Mouse (Mus musculus) bone marrow, adult 2 months (tissue): ENCODE data around the gene Arhgef39. TPM values are rescaled to one million over a fixed set of nuclear protein-coding genes. Genes with fewer than 3 reads are reported as not detected.
"Not testable (repeated sequence)": the region's sequence is repeated elsewhere in the genome, so short reads cannot be mapped to it uniquely, and the experiment has no call there.

Experiments used
- H3K27ac ChIP-seq: fragments of 200-500 bp; 2 replicates; pipeline ENCODE4 v1.5.1; 2012; ENCODE audit warnings: low read depth, mild to moderate bottlenecking, control low read depth, inconsistent platforms, low read length; ENCODE audit not compliant: control insufficient read depth, poor library complexity, insufficient read depth
- H3K4me1 ChIP-seq: fragments of 200-500 bp; 2 replicates; pipeline ENCODE4 v1.6.1; 2011; ENCODE audit warnings: low read length; ENCODE audit not compliant: control insufficient read depth, insufficient read depth
- H3K4me3 ChIP-seq: fragments of 200-500 bp; replicated peaks from 2 replicates; pipeline ENCODE3; 2011; ENCODE audit warnings: mild to moderate bottlenecking, low read depth, low read length, control low read depth; ENCODE audit not compliant: control insufficient read depth
- CTCF ChIP-seq: fragments of 200-500 bp; IDR thresholded peaks from 2 replicates; pipeline ENCODE4 v1.5.1; 2011; ENCODE audit warnings: low read length, control low read depth; ENCODE audit not compliant: control insufficient read depth, insufficient read depth
- POLR2A ChIP-seq: fragments of 200-500 bp; IDR thresholded peaks from 2 replicates; pipeline ENCODE4 v1.6.1; 2011; ENCODE audit warnings: low read depth, mild to moderate bottlenecking, control low read depth, low read length, borderline replicate concordance; ENCODE audit not compliant: control insufficient read depth
- WGBS: fragments of 180-500 bp; shearing (Covaris S2); methylation state at CpG from one replicate; pipeline ENCODE4 v1.1.7; 2018; 5-methylcytosine and 5-hydroxymethylcytosine counted together
- polyA plus RNA-seq: library from polyadenylated mRNA; stranded (reverse); fragments of >200 nt; gene quantifications from 2 replicates; pipeline ENCODE4 v1.2.4, GENCODE M21; 2011; ENCODE audit warnings: low replicate concordance; ENCODE audit not compliant: missing spikeins, insufficient read depth, insufficient read length

The Arhgef39 gene
- polyA plus RNA-seq, 1 experiment = 105 TPM

- peak overlapping the region; percentile 65 for H3K4me3 ChIP-seq
- TF ChIP-seq CTCF = no peak
- TF ChIP-seq POLR2A = peak; percentile 83; the same call in 1 of the 2 replicates
- peaks cover 4% of the 10 kb centered on the region; the same call in 1 of the 2 replicates for H3K4me1 ChIP-seq
- WGBS = under 1% methylated on average over 47 of the region's 47 CpGs
- peak overlapping the region; percentile 80 for H3K27ac ChIP-seq
Measured at GRCm38 (mm10) chr4:43493186-43493845, 6.2 kb downstream of the Arhgef39 start.

DNA sequence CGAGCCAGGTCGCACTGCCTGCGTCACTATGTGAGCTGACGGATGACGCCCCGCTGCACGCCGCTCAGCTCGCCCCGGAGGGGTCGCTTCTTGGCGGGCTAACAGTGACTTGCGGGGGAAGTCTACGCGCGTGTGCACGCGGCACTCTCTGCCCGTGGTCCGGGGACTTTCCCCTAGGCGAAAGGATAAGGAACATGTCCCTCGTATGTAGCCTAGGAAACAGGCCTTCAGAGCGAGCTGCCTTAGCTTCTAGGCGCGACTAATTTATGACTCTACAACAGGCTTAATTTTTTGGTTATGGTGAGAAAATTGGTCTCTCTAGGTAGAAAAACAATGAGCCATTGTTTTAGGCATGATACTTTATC, 6.7 kb downstream of the Arhgef39 start, which contains the start of gene Ccdc107:
Gene Ccdc107, plus strand, starts transcription at position 80 of the 365 bp plus-strand sequence.
- Histone ChIP-seq H3K4me1 (peaks cover 3% of the 10 kb centered on the region; the same call in 1 of the 2 replicates), H3K4me3 (peak within 1 kb of the TSS; percentile 65), H3K27ac (peak within 1 kb of the TSS; percentile 80)
- TF ChIP-seq CTCF = peak; percentile 12; the same call in 1 of the 2 replicates
- no peak for TF ChIP-seq POLR2A
- WGBS = under 1% methylated on average over 25 of the region's 25 CpGs

DNA sequence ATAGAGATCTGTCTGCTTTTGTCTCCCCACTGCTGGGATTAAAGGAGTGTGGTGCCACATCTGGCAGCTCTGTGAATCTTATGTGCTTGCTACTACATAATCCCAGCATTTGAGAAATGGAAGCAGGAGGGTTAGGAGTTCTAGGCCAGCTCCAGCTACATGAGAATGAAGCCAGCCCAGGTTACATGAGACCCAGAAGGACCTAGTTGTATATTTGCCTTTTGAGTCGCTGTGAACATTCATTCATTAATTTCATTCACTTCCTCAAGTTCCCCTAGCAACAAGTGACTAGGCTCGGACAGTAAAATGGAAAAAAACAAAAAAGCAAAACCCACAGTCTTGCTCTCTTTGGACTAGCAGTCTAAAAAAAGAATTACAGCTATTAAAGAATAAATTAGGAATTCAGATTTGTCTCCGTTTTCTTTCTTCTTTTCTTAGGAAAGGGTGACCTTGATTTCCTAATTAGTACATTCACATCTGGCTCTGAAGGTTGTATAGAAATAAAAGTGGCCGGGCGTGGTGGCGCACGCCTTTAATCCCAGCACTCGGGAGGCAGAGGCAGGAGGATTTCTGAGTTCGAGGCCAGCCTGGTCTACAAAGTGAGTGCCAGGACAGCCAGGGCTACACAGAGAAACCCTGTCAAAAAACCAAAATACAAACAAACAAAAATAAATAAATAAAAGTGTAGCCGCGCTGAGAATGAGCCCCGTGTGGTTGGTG, 7.2 kb downstream of the Arhgef39 start:
- Histone ChIP-seq H3K27ac (peak overlapping the region; percentile 56), H3K4me1 (peaks cover 2% of the 10 kb centered on the region; the same call in 1 of the 2 replicates), H3K4me3 (peak overlapping the region; percentile 43)
- WGBS = 22% methylated on average over 12 of the region's 12 CpGs
- TF ChIP-seq CTCF (no peak), POLR2A (no peak)

DNA sequence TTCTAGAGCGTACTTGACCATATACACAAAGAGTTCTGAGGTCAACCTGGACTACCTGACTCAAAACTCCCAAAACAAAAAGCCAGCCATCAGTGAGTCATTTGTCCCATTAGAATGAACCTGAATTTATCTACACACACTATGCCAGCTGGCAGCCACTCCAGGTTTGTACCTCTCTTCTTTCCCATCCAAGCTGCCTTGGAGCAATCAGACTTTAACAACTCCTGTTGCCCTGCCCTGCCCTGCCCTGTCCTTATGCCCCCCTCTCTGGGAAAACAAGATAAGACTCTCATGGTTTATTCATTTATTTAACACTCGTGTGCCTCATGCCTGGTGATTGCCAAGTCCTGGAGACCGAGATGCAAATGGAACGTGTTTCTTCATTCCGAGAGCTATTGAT, 8.7 kb downstream of the Arhgef39 start:
- no peak overlapping the region for H3K27ac ChIP-seq
- 67% methylated on average over 5 of the region's 5 CpGs for WGBS

GRCm38 (mm10) chr4:43489611-43490010, 9.9 kb downstream of the Arhgef39 start:
- H3K4me1 ChIP-seq = peaks cover 2% of the 10 kb centered on the region; the same call in 1 of the 2 replicates
- TF ChIP-seq CTCF = no peak
- no peak for TF ChIP-seq POLR2A
- 86% methylated on average over 3 of the region's 3 CpGs for WGBS
- H3K4me3 ChIP-seq = no peak overlapping the region
- H3K27ac ChIP-seq = no peak overlapping the region

More for the DNA sequence above, 8.7 kb downstream of the Arhgef39 start:
- H3K4me3 ChIP-seq = no peak overlapping the region
- no peak for TF ChIP-seq CTCF
- TF ChIP-seq POLR2A = no peak
- peaks cover 2% of the 10 kb centered on the region; the same call in 1 of the 2 replicates for H3K4me1 ChIP-seq

- not testable (repeated sequence) for H3K4me3 ChIP-seq, H3K4me1 ChIP-seq, H3K27ac ChIP-seq
- 83% methylated on average over 5 of the region's 5 CpGs for WGBS
Measured at GRCm38 (mm10) chr4:43485666-43486065, 13.8 kb downstream of the Arhgef39 start.

DNA sequence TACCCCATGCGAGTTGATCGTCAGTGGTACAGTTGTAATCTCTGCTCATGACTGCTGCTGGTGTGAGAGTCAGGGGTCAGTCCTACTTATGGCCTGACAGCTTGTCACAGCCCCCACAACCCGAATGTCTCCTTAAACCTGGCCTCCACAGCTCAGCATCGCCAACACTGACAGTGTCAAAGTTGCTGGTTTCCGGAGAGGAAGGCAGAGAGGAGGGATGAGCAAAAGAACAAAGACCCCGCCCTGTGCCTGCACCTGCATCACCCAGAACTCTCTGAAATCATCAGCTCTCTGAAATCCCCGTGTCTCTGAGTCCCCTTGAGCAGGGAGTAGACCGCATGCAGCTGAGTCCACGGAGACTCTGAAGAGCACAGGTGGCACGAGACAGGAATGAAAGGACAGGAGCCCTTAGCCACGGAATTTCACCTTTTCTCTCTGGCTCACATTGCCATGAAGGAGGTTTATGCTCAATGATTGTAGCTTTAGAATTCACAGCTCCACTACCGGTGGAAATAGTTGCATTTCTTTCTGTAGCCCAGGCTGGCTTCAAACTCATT, 15.9 kb downstream of the Arhgef39 start, which contains the start of gene Sit1:
Gene Sit1, minus strand, starts transcription at position 200 of the 557 bp plus-strand sequence.
- TF ChIP-seq POLR2A = no peak
- TF ChIP-seq CTCF = no peak
- peak within 1 kb of the TSS; percentile 47 for H3K4me3 ChIP-seq
- 68% methylated on average over 12 of the region's 12 CpGs for WGBS
- H3K4me1 ChIP-seq = no peaks in the 10 kb centered on the region; the same call in 1 of the 2 replicates
- peak within 1 kb of the TSS; percentile 23; the same call in 1 of the 2 replicates for H3K27ac ChIP-seq

- TF ChIP-seq CTCF (no peak), POLR2A (no peak)
- peak overlapping the region; percentile 23; the same call in 1 of the 2 replicates for H3K27ac ChIP-seq
- WGBS = 42% methylated on average over 10 of the region's 10 CpGs
- H3K4me3 ChIP-seq = no peak overlapping the region
- no peaks in the 10 kb centered on the region; the same call in 1 of the 2 replicates for H3K4me1 ChIP-seq
Measured at GRCm38 (mm10) chr4:43482591-43482990, 16.9 kb downstream of the Arhgef39 start.
